Mouse (Mus musculus) embryonic facial prominence, embryonic 11.5 days (tissue): ENCODE data around the gene Cypt12. TPM values are rescaled to one million over a fixed set of nuclear protein-coding genes. Genes with fewer than 3 reads are reported as not detected.

Experiments used
- ATAC-seq: fragments of 200-750 bp; cut with Nextera tagmentation; replicated peaks from 2 replicates; pipeline ENCODE4 v1.8.0; 2017; ENCODE audit warnings: low read depth; ENCODE audit not compliant: insufficient number of reproducible peaks, low FRiP score, low TSS enrichment
- DNase-seq: peaks from one replicate; pipeline ENCODE4 v3.0.0-alpha.2; 2015; ENCODE audit warnings: low spot score
- H3K27ac ChIP-seq: fragments of 300-500 bp; sonication (generic); replicated peaks from 2 replicates; pipeline ENCODE4 v1.5.1; 2014; ENCODE audit warnings: mild to moderate bottlenecking, low read depth, low read length, control low read depth
- H3K27me3 ChIP-seq: fragments of 300-500 bp; sonication (generic); 2 replicates; pipeline ENCODE4 v1.6.1; 2014; ENCODE audit warnings: mild to moderate bottlenecking, low read length, moderate library complexity, mixed read lengths; ENCODE audit not compliant: control insufficient read depth, insufficient read depth
- H3K36me3 ChIP-seq: fragments of 300-500 bp; sonication (generic); replicated peaks from 2 replicates; pipeline ENCODE4 v1.6.1; 2014; ENCODE audit warnings: low read depth, mild to moderate bottlenecking, low read length, moderate library complexity, mixed read lengths; ENCODE audit not compliant: control insufficient read depth, insufficient read depth
- H3K4me1 ChIP-seq: fragments of 300-500 bp; sonication (generic); 2 replicates; pipeline ENCODE4 v1.6.1; 2014; ENCODE audit warnings: low read length, mixed read lengths; ENCODE audit not compliant: control insufficient read depth, insufficient read depth
- H3K4me2 ChIP-seq: fragments of 300-500 bp; sonication (generic); 2 replicates; pipeline ENCODE4 v1.6.1; 2014; ENCODE audit warnings: low read depth, mild to moderate bottlenecking, control low read depth, low read length, moderate library complexity
- H3K4me3 ChIP-seq: fragments of 300-500 bp; sonication (generic); 2 replicates; pipeline ENCODE4 v1.5.1; 2014; ENCODE audit warnings: low read depth, low read length, control low read depth
- H3K9ac ChIP-seq: fragments of 300-500 bp; sonication (generic); replicated peaks from 2 replicates; pipeline ENCODE4 v1.6.1; 2014; ENCODE audit warnings: mild to moderate bottlenecking, control low read depth, low read length
- H3K9me3 ChIP-seq: fragments of 300-500 bp; sonication (generic); replicated peaks from 2 replicates; pipeline ENCODE4 v1.6.1; 2016; ENCODE audit warnings: mild to moderate bottlenecking, low read length, inconsistent platforms, mixed read lengths; ENCODE audit not compliant: control insufficient read depth
- WGBS: fragments of 180-500 bp; shearing (Covaris S2); extraction: QIAGEN DNeasy Blood & Tissue Kit; methylation state at CpG from one replicate; pipeline ENCODE4 v1.1.7; 2014; 5-methylcytosine and 5-hydroxymethylcytosine counted together
- polyA plus RNA-seq: library from polyadenylated mRNA; unstranded; fragments of >200 nt; fragmentation: Nextera tagmentation; extraction: Ambion mirVana; gene quantifications from 2 replicates; pipeline ENCODE4 v1.2.1, GENCODE M21; 2014

The Cypt12 gene
- polyA plus RNA-seq, result not detected in 2 replicates

- H3K4me2 ChIP-seq, result no peak within 1 kb of the TSS
- DNase-seq (no peak), ATAC-seq (no peak)
- 93% methylated on average over 13 of the region's 13 CpGs for WGBS
- H3K27ac ChIP-seq, result no peak within 1 kb of the TSS
- no peaks in the 10 kb centered on the region for H3K4me1 ChIP-seq
- no peaks in the 10 kb centered on the region for H3K27me3 ChIP-seq
- H3K4me3 ChIP-seq, result no peak within 1 kb of the TSS
- H3K36me3 ChIP-seq, result no peaks in the 10 kb centered on the region
- H3K9ac ChIP-seq, result no peak within 1 kb of the TSS
- H3K9me3 ChIP-seq, result no peaks in the 10 kb centered on the region
These were observed at the start of gene Cypt12 for GRCm38 (mm10) chr3:17948299-17948698. Gene Cypt12 (plus strand): TSS chr3:17948410.

GRCm38 (mm10) chr3:17913796-17914195 is 34.4 kb upstream of the Cypt12 start:
- H3K9me3 ChIP-seq, result no peaks in the 10 kb centered on the region
- no peak overlapping the region for H3K27ac ChIP-seq
- no peak overlapping the region for H3K4me3 ChIP-seq

GRCm38 (mm10) chr3:17940206-17940605 is 8.0 kb upstream of the Cypt12 start:
- Histone ChIP-seq H3K4me2 (no peak overlapping the region), H3K4me1 (no peaks in the 10 kb centered on the region), H3K4me3 (no peak overlapping the region), H3K27ac (no peak overlapping the region), H3K9me3 (no peaks in the 10 kb centered on the region), H3K36me3 (no peaks in the 10 kb centered on the region), H3K27me3 (no peaks in the 10 kb centered on the region), H3K9ac (no peak overlapping the region)
- 84% methylated on average over 2 of the region's 2 CpGs for WGBS
- DNase-seq (no peak), ATAC-seq (no peak)

More at GRCm38 (mm10) chr3:17913796-17914195, 34.4 kb upstream of the Cypt12 start:
- Histone ChIP-seq H3K4me1 (no peaks in the 10 kb centered on the region), H3K36me3 (no peaks in the 10 kb centered on the region), H3K27me3 (no peaks in the 10 kb centered on the region), H3K4me2 (no peak overlapping the region), H3K9ac (no peak overlapping the region)
- DNase-seq (no peak), ATAC-seq (no peak)
